Mouse (Mus musculus) 3T3-L1 (cell line): Measurements from ENCODE around the gene Sh2d1b2.

Source experiments
- DNase-seq: peaks from one replicate; pipeline ENCODE4 v3.0.0-alpha.2; 2015; ENCODE audit warnings: low read depth, low spot score

Gene Sh2d1b2

DNA sequence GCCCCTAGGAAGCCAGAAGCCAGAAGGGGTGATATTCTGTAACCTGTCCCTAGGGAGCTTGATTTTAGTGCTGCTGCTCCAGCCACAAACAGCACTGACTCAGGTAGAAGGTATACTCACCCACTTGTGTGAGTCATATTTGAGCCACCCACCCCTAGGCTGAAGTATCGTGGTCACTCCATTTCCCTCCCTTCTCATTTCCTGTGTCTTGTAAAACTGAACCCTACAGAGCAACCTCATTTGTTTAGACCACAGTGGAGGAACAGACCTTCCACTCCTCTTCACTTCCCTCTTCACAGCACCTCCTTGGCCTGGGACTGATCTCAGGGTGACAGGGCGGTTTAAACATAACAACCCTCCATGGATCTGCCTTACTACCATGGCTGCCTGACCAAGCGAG lies 44.5 kb downstream of the Sh2d1b2 start, which contains the start of gene Sh2d1b1:
Sh2d1b1 (plus strand) TSS at position 305 of the 400 bp plus-strand sequence.
- peak; percentile 61 for DNase-seq

- no peak for DNase-seq
These were observed 50.0 kb downstream of the Sh2d1b2 start for GRCm38 (mm10) chr1:170282415-170283129.

DNA sequence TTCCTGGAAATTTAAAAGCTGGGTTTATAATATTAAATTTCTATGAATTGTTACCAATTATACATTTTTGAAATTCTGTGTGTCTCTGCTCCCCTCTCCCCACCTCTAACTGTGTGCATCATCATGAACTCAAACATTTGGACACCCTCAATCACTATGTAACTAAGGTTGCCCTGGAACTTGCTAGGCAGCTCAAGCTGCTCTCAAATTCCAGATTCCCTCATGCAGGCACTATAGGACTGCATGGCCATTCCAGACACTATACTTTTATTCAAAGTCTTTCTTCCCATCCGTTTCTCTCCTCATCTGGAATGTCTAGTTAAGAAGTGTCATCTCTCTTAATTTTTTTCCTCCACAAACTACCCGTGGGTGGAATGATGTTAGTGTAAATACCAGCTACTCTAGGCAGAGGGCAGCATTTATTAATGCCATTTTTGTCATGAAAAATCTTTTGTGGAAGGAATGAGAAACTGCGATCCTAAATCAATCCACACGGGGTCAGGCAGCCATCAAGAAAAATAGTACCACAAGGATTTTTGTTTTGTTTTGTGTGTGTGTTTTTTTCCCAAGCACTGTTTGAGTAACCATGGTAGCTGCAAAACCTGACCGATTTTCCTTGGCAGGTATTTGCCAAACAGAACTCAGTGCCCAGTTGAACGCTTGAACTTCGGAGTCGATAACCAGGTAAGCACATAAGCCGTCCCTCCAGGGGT lies 59.8 kb downstream of the Sh2d1b2 start:
- peak; percentile 85 for DNase-seq

- DNase-seq: no peak
These were observed 60.7 kb downstream of the Sh2d1b2 start for GRCm38 (mm10) chr1:170293257-170293656.

DNA sequence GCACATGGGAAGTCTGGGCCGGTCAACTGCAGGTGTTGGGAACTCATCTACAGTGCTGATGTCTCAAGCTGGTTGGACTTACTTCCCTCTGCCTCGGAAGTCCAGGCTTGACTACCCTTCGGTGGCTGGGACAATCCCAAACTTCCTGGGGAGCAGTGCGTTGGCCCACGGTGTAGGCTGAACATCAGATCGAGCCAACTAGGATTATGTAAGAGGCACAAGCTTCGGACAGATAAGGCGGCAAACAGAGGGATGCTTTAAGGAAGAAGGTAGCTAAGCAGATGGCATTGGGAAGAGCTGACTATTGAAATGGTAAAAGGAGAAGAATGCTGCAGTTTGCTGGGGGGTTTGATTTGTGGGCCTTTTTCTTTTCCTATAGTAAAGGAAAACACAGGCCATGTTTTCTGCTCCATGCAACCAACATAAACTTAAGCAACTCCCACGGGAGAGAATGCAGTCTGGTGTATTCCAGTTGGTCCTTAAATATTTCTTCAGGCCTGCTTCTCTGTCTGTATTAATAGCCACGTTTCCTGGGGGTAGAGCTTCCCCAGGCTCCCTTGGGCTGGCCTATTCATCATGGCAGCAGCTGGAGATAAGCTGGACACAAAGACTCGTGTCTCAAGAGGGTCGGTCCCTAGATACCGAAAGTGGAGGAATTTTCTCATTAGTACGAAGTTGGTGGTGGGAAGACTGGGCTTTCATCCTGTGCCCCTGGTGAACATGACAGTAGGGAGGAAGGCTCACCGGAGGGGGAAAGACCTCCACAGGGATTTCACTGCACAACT lies 62.4 kb downstream of the Sh2d1b2 start:
- no peak for DNase-seq

DNA sequence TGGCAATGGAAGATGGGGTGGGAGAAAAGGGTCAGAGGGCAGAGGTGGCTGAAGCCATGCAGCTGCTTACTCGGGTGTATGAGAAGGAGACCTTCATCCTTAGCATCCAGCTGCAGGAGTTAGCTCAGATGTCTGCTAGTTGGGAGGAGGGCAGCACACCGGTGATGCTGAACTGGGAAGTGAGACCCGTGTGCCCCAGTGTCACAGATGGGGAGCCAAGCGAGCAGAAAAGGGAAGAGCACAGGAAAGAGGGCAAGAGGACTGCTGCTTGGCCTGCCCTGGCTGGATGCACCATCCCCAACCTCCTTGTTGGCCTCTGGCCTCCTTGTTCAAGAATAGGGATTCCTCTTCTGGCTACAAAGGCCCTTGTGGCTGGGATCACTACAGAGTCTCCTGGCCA lies 66.9 kb downstream of the Sh2d1b2 start:
- DNase-seq: no peak

DNA sequence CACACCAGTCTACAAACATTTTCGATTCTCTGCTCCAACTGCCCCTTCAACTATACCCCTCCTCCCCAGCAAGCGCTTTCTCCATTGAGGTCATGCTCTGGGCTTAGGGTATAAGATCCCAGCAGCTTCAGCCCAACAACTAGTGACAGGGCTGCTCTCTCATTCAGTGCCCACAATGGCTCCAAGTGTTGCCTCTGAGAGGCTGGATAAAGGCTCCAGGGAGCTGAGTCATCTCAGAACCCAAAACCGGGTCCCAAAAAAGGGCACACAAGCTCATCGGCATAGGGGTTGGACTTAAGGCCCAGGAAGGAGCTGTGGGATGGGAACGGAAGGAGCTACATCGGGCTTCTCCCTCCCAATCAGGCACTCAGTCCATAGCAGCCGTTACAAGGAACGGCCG lies 69.1 kb downstream of the Sh2d1b2 start:
- no peak for DNase-seq

DNA sequence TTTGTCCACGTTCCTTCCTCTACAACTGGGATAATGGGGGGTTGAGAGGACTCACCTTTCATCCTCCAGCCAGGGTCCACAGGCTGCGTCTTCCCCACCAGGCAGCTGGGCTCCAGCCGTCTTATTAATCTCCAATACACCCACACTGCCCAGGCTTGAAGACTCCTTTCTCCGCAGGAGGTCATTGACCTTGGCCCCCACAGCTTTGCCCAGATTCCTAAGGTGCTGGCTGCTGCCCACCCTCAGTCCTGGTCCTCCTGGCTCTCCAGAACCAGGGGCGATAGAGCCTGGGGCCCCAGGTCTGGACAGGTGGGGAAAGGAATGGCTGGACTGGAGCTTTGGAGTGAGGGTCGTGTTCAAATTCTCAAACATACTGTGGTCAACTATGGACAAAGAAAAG lies 69.9 kb downstream of the Sh2d1b2 start:
- DNase-seq: no peak

- DNase-seq: no peak
These were observed 70.6 kb downstream of the Sh2d1b2 start for GRCm38 (mm10) chr1:170303103-170303502.
